Mouse (Mus musculus) kidney, embryonic 14.5 days (tissue): ENCODE measurements around the gene Ranbp6. TPM values are rescaled to one million over a fixed set of nuclear protein-coding genes. Genes with fewer than 3 reads are reported as not detected.

ENCODE experiments used
- ATAC-seq: fragments of 200-750 bp; cut with Nextera tagmentation; 2 replicates; pipeline ENCODE4 v1.8.0; 2017; ENCODE audit warnings: moderate number of reproducible peaks, mild to moderate bottlenecking, moderate TSS enrichment, moderate library complexity; ENCODE audit not compliant: low FRiP score, low TSS enrichment
- H3K27ac ChIP-seq: fragments of 300-500 bp; sonication (generic); 2 replicates; pipeline ENCODE4 v1.5.1; 2014; ENCODE audit warnings: low read depth, mild to moderate bottlenecking, low read length, moderate library complexity, mixed read lengths
- H3K27me3 ChIP-seq: fragments of 300-500 bp; sonication (generic); 2 replicates; pipeline ENCODE4 v1.6.1; 2014; ENCODE audit warnings: mild to moderate bottlenecking, low read length; ENCODE audit not compliant: control insufficient read depth, insufficient read depth
- H3K36me3 ChIP-seq: fragments of 300-500 bp; sonication (generic); 2 replicates; pipeline ENCODE4 v1.6.1; 2014; ENCODE audit warnings: low read length, mixed read lengths; ENCODE audit not compliant: control insufficient read depth, insufficient read depth
- H3K4me1 ChIP-seq: fragments of 300-500 bp; sonication (generic); 2 replicates; pipeline ENCODE4 v1.6.1; 2014; ENCODE audit warnings: low read length, mixed read lengths; ENCODE audit not compliant: control insufficient read depth, insufficient read depth
- H3K4me2 ChIP-seq: fragments of 300-500 bp; sonication (generic); replicated peaks from 2 replicates; pipeline ENCODE4 v1.6.1; 2014; ENCODE audit warnings: low read depth, mild to moderate bottlenecking, low read length
- H3K4me3 ChIP-seq: fragments of 300-500 bp; sonication (generic); 2 replicates; pipeline ENCODE4 v1.5.1; 2014; ENCODE audit warnings: mild to moderate bottlenecking, low read length
- H3K9ac ChIP-seq: fragments of 300-500 bp; sonication (generic); 2 replicates; pipeline ENCODE4 v1.6.1; 2014; ENCODE audit warnings: low read depth, mild to moderate bottlenecking, low read length, moderate library complexity
- H3K9me3 ChIP-seq: fragments of 300-500 bp; sonication (generic); 2 replicates; pipeline ENCODE4 v1.6.1; 2016; ENCODE audit warnings: low read length; ENCODE audit not compliant: control insufficient read depth
- WGBS: fragments of 180-500 bp; shearing (Covaris S2); extraction: QIAGEN DNeasy Blood & Tissue Kit; methylation state at CpG from one replicate; pipeline ENCODE4 v1.1.7; 2014; 5-methylcytosine and 5-hydroxymethylcytosine counted together
- polyA plus RNA-seq: library from polyadenylated mRNA; unstranded; fragments of >200 nt; fragmentation: Nextera tagmentation; extraction: Ambion mirVana; gene quantifications from 2 replicates; pipeline ENCODE4 v1.2.1, GENCODE M21; 2014

Ranbp6 gene
- polyA plus RNA-seq, result 10.2 and 22.4 TPM in 2 replicates

DNA sequence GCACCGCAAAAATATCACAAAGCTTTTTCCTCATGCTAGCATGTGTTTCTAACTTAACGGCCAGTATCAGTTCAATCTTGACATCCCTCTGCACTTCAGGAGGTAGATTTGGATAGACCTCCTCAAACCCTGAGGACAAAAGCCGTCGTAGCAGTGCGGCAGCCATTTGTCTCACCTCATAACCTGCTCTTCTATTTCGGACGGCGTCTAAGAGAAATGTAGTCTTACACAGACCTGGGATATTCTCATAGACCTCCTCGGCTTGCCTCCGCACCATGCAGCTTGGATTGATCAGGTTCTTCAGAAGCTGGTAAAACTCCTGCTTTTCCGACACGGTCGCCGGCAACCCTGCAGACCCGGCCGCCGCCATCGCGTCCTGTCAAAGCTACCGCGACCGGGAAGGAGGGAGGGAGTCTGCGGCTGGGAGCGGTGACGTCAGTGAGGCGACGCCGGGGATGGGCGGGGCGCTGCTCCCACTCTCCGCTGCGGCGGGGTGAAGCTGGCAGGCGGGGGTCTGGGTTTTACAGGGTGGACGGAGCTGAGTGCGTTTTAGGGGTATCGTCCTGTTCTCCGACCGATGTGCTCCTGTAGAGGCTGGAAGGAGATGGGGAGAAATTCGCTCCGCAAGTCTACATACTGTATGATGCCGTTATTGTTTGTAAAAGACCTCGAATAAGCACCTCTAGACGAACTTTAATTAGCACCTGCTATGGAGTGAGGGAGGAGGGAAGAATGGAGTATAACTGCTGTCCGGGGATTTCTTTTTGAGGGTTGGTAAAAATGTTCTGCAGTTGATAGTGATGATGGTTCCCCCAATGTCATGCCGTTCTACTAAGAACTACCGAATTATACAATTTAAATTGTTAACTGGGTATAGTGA, at the start of gene Ranbp6:
Gene Ranbp6, minus strand, starts transcription at position 394 of the 880 bp plus-strand sequence.
- H3K4me3 ChIP-seq, result peak within 1 kb of the TSS; percentile 73
- no peaks in the 10 kb centered on the region for H3K9me3 ChIP-seq
- H3K9ac ChIP-seq, result peak within 1 kb of the TSS; percentile 73
- H3K4me1 ChIP-seq, result peaks cover 7% of the 10 kb centered on the region
- 0 out of 2 replicates have a peak within 1 kb of the TSS, but pooled peaks have one; percentile 11 for H3K27ac ChIP-seq
- no peaks in the 10 kb centered on the region for H3K27me3 ChIP-seq
- H3K4me2 ChIP-seq, result peak within 1 kb of the TSS; percentile 72
- under 1% methylated on average over 47 of the region's 47 CpGs for WGBS
- H3K36me3 ChIP-seq, result peaks cover 21% of the 10 kb centered on the region
- peak; percentile 97 for ATAC-seq

DNA sequence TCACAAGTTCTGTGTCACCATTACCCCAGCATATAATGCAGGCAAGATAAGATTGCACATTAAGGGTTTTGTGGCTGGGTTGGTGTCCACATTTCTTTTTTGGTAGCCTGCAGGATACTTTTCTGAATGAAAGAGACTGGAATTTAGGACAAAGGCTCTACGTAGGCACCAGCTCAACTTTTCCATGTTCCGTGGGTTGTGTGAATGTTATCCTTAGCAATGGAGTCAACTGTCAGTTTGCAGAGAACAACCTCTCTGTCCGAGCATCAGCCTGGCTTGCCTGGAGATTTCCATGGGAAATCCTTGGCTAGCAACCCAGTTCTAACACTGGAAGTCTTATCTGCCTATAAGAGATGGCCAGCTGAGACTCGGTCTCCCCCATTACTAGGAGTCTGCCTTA, 48.0 kb upstream of the Ranbp6 start:
- WGBS, result 89% methylated on average over 4 of the region's 4 CpGs
- ATAC-seq, result no peak
- Histone ChIP-seq H3K27ac (no peak overlapping the region), H3K4me2 (no peak overlapping the region), H3K9me3 (no peaks in the 10 kb centered on the region), H3K36me3 (no peaks in the 10 kb centered on the region), H3K4me1 (no peaks in the 10 kb centered on the region), H3K9ac (no peak overlapping the region), H3K4me3 (no peak overlapping the region), H3K27me3 (no peaks in the 10 kb centered on the region)

DNA sequence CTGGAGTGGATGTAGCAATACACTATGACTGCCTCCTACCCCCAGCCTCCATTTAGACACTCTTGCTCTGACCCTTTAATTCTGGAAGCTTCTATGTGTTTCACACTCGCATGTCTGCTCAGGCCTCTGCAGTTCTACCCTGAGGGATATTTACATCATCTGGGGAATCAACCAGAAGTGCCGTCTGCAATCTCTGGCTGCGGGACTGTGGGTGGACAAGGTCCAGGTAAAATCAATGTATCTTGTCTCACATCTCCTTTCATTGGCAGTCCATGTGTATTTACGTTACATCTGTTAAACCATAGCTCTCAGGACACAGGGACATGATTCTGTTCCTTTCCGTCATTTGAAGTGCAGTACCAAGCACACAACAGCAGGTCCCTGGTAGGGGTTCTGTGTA, 44.5 kb upstream of the Ranbp6 start:
- no peak for ATAC-seq
- Histone ChIP-seq H3K4me3 (no peak overlapping the region), H3K4me1 (no peaks in the 10 kb centered on the region), H3K27ac (no peak overlapping the region), H3K27me3 (no peaks in the 10 kb centered on the region), H3K9ac (no peak overlapping the region), H3K9me3 (no peaks in the 10 kb centered on the region), H3K4me2 (no peak overlapping the region), H3K36me3 (no peaks in the 10 kb centered on the region)
- WGBS, result 91% methylated on average over 5 of the region's 5 CpGs

DNA sequence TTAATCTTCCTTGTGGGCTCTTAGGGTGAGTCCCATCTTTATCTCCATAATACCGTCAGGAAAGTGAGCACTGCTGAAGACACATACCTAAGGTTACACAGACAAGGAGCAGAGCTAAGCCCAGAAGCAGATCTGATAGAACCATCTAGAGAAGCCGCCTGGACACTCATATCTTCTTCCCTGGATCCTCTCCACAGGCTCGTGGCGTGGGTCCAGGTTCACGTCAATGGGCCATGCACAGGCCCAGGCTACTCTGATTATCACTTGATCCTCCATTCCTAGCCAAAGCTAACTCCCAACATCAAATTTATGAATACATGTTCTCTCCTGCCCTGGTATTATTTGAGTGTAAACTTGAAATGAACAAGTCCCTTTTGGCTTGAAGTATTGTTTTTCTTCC, 40.9 kb upstream of the Ranbp6 start:
- Histone ChIP-seq H3K27ac (no peak overlapping the region), H3K9ac (no peak overlapping the region), H3K36me3 (no peaks in the 10 kb centered on the region), H3K4me3 (no peak overlapping the region), H3K9me3 (no peaks in the 10 kb centered on the region), H3K4me2 (no peak overlapping the region), H3K4me1 (no peaks in the 10 kb centered on the region), H3K27me3 (no peaks in the 10 kb centered on the region)
- ATAC-seq, result no peak
- WGBS, result 91% methylated on average over 5 of the region's 5 CpGs

DNA sequence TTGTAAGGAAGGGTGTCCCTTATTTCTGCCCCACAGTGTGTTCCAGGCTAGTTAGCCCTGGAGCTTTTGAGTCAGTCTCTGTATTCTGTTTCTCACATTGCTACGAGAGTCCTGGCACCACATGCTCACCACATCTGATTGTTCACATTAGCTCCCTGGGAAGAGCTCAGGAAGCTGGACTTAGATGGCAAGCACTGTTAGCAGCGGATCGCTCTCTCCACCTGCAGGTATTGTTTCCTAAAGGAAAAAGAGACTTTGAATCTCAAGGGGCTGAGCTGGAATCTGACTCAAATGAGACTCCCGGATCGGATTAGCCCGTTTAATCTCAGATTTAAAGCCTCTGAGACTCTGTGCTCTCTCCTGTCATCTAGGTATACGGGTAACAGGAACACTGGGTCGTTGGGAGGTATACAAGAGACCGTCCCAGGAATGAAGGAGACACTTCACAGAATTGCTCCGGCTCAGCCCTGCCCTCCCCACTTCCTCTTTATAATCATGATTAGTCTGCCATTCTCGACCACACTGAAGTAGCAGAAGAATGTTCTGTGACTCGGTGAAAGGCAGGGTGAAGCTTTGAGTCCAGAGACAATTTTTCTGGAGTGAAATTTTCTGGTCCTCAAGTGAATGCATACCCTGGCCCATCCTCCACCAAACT, 38.4 kb upstream of the Ranbp6 start:
- 49% methylated on average over 12 of the region's 12 CpGs for WGBS

DNA sequence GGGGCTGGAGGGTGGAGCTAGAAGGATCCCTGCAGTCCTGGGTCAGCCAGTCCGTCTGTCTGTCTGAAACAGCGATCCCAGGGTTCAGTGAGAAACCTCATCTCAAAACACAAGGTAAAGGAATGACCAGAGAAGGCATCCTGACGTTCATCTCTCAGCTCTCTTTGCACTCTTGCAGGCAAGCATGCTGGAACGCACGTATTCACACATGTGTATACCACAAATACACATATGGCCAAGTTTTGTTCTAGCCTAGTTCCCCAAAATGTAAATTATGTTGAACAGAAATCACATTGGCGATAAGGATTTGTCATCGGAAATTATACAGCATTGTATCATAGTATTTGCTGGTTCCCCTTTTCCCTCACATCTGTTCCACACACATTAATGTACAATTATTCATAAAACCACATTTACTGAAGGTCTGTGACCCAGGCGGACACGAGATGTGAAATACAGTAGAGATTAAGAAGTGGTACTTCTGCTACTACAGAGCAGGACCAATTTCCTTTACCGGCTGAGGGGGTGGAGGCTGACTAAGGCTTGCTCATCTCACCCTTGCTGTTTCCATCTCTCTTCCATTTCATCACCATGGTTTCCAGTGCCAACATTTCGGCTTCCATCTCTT, 37.3 kb upstream of the Ranbp6 start:
- Histone ChIP-seq H3K36me3 (no peaks in the 10 kb centered on the region), H3K27me3 (no peaks in the 10 kb centered on the region), H3K4me2 (no peak overlapping the region), H3K4me3 (no peak overlapping the region), H3K4me1 (no peaks in the 10 kb centered on the region), H3K27ac (no peak overlapping the region), H3K9ac (no peak overlapping the region), H3K9me3 (no peaks in the 10 kb centered on the region)
- WGBS, result 85% methylated on average over 11 of the region's 11 CpGs
- no peak for ATAC-seq

More for the DNA sequence above, 38.4 kb upstream of the Ranbp6 start:
- Histone ChIP-seq H3K9me3 (no peaks in the 10 kb centered on the region), H3K9ac (no peak overlapping the region), H3K4me2 (no peak overlapping the region), H3K27me3 (no peaks in the 10 kb centered on the region), H3K36me3 (no peaks in the 10 kb centered on the region), H3K27ac (no peak overlapping the region), H3K4me1 (no peaks in the 10 kb centered on the region), H3K4me3 (no peak overlapping the region)
- ATAC-seq, result no peak

DNA sequence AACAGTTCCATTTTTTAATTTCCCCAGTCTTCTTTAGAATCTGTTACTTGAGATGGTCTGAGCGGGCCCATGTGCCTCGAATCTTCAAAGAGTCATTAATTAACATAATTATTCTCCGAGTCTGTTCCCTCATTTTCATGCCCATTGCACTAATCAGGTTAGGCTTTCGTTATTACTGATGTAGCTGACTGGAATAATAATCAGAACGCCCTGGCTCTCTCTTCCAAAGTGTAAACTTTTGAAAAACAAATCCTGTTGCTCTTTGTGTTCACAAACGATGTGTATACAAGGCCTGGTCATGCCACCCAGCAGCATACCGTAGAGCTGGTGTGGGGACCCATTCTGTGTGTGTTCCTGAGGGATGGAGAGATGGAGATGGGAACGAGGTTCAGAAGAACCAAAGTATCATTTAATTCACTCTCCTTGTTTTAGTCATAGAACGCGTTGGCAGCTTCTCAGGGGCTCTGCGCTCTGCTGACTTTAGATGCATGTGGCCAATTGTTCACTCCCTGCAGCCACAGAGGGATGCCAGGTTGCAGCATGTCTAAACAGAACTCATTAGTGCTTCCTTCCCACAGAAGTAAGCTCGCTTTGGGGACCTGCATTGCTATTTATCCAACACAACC, 31.4 kb upstream of the Ranbp6 start:
- Histone ChIP-seq H3K27ac (no peak overlapping the region), H3K4me1 (peaks cover 4% of the 10 kb centered on the region; the same call in 1 of the 2 replicates), H3K36me3 (no peaks in the 10 kb centered on the region), H3K9ac (no peak overlapping the region), H3K9me3 (no peaks in the 10 kb centered on the region), H3K4me3 (no peak overlapping the region), H3K4me2 (no peak overlapping the region), H3K27me3 (no peaks in the 10 kb centered on the region)
- WGBS, result 59% methylated on average over 12 of the region's 12 CpGs
- no peak for ATAC-seq

DNA sequence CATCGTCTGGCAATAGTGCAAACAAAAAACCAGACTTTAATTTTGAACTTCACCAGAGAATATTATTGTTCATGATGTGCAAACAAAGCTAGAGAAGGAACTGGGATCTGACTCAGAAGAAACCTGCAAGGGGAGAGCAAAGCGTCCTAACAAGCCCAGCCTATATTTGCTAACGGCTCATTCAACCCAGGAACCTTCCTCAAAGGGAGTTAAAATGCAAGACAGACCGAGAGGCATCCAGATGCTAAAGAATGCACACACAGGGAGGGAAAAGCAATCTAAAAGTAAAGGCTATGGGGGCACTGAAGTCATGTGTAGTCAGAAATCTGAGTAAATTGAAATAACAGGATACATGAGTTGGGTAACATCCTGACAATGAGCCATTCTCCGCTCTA, 30.9 kb upstream of the Ranbp6 start:
- 37% methylated on average over 5 of the region's 5 CpGs for WGBS
- Histone ChIP-seq H3K4me1 (peaks cover 4% of the 10 kb centered on the region; the same call in 1 of the 2 replicates), H3K9me3 (no peaks in the 10 kb centered on the region), H3K4me2 (no peak overlapping the region), H3K27me3 (no peaks in the 10 kb centered on the region), H3K4me3 (no peak overlapping the region), H3K27ac (peak overlapping the region; percentile 44; the same call in 1 of the 2 replicates), H3K36me3 (no peaks in the 10 kb centered on the region), H3K9ac (no peak overlapping the region)
- ATAC-seq, result no peak
